Mouse (Mus musculus) T-cell, adult 2 months (primary cell): ENCODE data around the gene Gm49321.
A peak's percentile ranks its signal among the peaks of the same experiment; 100 is the strongest.

Source experiments
- DNase-seq: peaks from one replicate; pipeline ENCODE4 v3.0.0; 2022; ENCODE audit warnings: low spot score

Gene Gm49321

GRCm38 (mm10) chr12:73937353-73937752 lies at the start of gene Gm49321:
Gene Gm49321, plus strand, starts transcription at chr12:73937653.
- no peak for DNase-seq

- peak; percentile 37 for DNase-seq
Measured at GRCm38 (mm10) chr12:73888003-73888783, 49.3 kb upstream of the Gm49321 start.

- DNase-seq, result no peak
Measured at GRCm38 (mm10) chr12:73889571-73889970, 47.9 kb upstream of the Gm49321 start.

GRCm38 (mm10) chr12:73890086-73890485 lies 47.4 kb upstream of the Gm49321 start:
- no peak for DNase-seq

- no peak for DNase-seq
Measured at GRCm38 (mm10) chr12:73892616-73893015, 44.8 kb upstream of the Gm49321 start.

- no peak for DNase-seq
Measured at GRCm38 (mm10) chr12:73894838-73895237, 42.6 kb upstream of the Gm49321 start.

- no peak for DNase-seq
Measured at GRCm38 (mm10) chr12:73895674-73896073, 41.8 kb upstream of the Gm49321 start.

- no peak for DNase-seq
Measured at GRCm38 (mm10) chr12:73896471-73896870, 41.0 kb upstream of the Gm49321 start.

GRCm38 (mm10) chr12:73898281-73898680 lies 39.2 kb upstream of the Gm49321 start:
- no peak for DNase-seq

- no peak for DNase-seq
Measured at GRCm38 (mm10) chr12:73904133-73904934, 33.1 kb upstream of the Gm49321 start.

- no peak for DNase-seq
Measured at GRCm38 (mm10) chr12:73905041-73905440, 32.4 kb upstream of the Gm49321 start.

- DNase-seq, result no peak
Measured at GRCm38 (mm10) chr12:73905555-73905954, 31.9 kb upstream of the Gm49321 start.

- no peak for DNase-seq
Measured at GRCm38 (mm10) chr12:73907079-73907672, 30.3 kb upstream of the Gm49321 start.

- DNase-seq, result peak; percentile 98
Measured at GRCm38 (mm10) chr12:73907673-73908150, 29.7 kb upstream of the Gm49321 start.

- DNase-seq, result peak; percentile 59
Measured at GRCm38 (mm10) chr12:73908274-73909012, 29.0 kb upstream of the Gm49321 start.

- DNase-seq, result no peak
Measured at GRCm38 (mm10) chr12:73909013-73909575, 28.4 kb upstream of the Gm49321 start.

GRCm38 (mm10) chr12:73918479-73918878 lies 19.0 kb upstream of the Gm49321 start:
- no peak for DNase-seq

- no peak for DNase-seq
Measured at GRCm38 (mm10) chr12:73930266-73930665, 7.2 kb upstream of the Gm49321 start.

- DNase-seq, result peak; percentile 63
Measured at GRCm38 (mm10) chr12:73931274-73931673, 6.2 kb upstream of the Gm49321 start.

- no peak for DNase-seq
Measured at GRCm38 (mm10) chr12:73934528-73934927, 2.9 kb upstream of the Gm49321 start.

GRCm38 (mm10) chr12:73939542-73939941 lies 2.1 kb downstream of the Gm49321 start:
- DNase-seq, result no peak

GRCm38 (mm10) chr12:73948415-73948814 lies 11.0 kb downstream of the Gm49321 start:
- DNase-seq, result no peak
